9 mouse cellular contexts compared by ENCODE assay signal in the genomic region with DNA sequence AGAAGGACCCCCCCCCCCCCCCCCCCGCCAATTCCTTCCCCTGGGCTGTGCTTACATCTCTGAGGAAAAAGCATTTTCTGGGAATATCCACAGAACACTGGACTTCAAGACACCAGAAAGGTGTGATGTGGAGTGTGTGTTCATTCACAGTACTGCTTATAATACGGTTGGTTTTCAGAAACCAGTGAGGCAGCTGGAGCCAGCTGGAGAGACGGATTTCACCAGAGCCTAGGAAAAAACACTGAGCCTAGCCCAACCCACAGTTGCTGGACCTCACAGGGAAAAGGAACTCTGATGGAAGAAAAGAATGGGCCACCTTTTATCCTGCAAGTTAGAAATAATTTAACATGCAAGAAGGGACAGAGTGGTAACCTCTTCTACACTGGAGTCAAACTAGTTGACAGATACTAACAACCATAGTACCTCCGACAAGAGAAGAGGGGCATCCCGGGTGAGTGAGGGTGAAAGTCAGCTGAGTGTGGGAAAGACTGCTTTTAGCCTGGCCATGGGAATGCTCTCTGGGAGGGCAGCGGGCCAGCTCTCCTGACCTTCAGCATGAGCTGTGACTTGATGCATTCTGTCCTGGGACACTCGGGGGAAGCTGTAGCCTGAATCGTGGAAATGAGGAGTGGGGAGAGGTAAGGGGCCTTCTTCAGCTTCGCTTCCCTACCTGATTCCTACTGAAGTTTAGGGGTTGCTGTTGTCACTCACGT. TPM values are rescaled to one million over a fixed set of nuclear protein-coding genes. Genes with fewer than 3 reads are reported as not detected.
DNase-seq lines count a peak whose midpoint lies in the region; ATAC-seq lines count a peak whose summit lies in the region.
"Had no signal": no experiment of that assay in that cellular context is flagged by ENCODE, and none has a peak within 500 bp of the region (broad histone marks: within the 10 kb centered on the region; RNA-seq: fewer than 3 reads in every experiment).

No protein-coding gene starts in this region.

- peaks cover 6% of the 10 kb centered on the region for H3K9me3 ChIP-seq in heart, embryonic 14.5 days (ENCODE audit: control insufficient read depth, low read length)
- H3K9me3 ChIP-seq: liver, embryonic 12.5 days had no signal

- no peak overlapping the region for H3K9ac ChIP-seq in heart, embryonic 14.5 days (ENCODE audit: low read length)
- H3K9ac ChIP-seq: liver, embryonic 12.5 days had no signal

- 50% methylated on average over 10 of the region's 10 CpGs for WGBS in heart, embryonic 14.5 days

- no peaks in the 10 kb centered on the region for H3K36me3 ChIP-seq in heart, embryonic 14.5 days (ENCODE audit: control insufficient read depth, insufficient read depth, low read length)

- H3K27me3 ChIP-seq in heart, embryonic 14.5 days (ENCODE audit: control insufficient read depth, insufficient read depth, low read length): no peaks in the 10 kb centered on the region
- H3K27me3 ChIP-seq: liver, embryonic 12.5 days had no signal

- peak overlapping the region; percentile 26 to 45; a peak in 2 of 4 replicates for H3K27ac ChIP-seq in heart, embryonic 14.5 days (replicated peaks in 1 of 2; ENCODE audit: control insufficient read depth in 1 of 2, insufficient read depth in 1 of 2, low read depth in 2 of 2, low read length in 2 of 2)
- H3K27ac ChIP-seq: liver, embryonic 12.5 days had no signal

- no peak overlapping the region for H3K4me2 ChIP-seq in heart, embryonic 14.5 days (ENCODE audit: low read length)
- H3K4me2 ChIP-seq: liver, embryonic 12.5 days had no signal

- H3K4me3 ChIP-seq in heart, embryonic 14.5 days (ENCODE audit: control insufficient read depth in 1 of 2, insufficient read depth in 1 of 2, low read depth in 1 of 2, low read length in 2 of 2): no peak overlapping the region
- H3K4me3 ChIP-seq: liver, embryonic 12.5 days had no signal

- ATAC-seq in heart, embryonic 14.5 days (ENCODE audit: insufficient number of reproducible peaks, insufficient read depth, low FRiP score, low read depth): no peak
- no peak for ATAC-seq in granulocyte monocyte progenitor cell, adult 5-6 weeks (replicated peaks; ENCODE audit: poor library complexity, severe bottlenecking)
- ATAC-seq in megakaryocyte, adult 5-6 weeks (ENCODE audit: poor library complexity, severe bottlenecking): no peak
- ATAC-seq: liver, embryonic 12.5 days had no signal

- peaks cover 0 to 17% of the 10 kb centered on the region in 2 experiments; a peak in 2 of 4 replicates for H3K4me1 ChIP-seq in heart, embryonic 14.5 days (ENCODE audit: control insufficient read depth in 2 of 2, insufficient read depth in 2 of 2, low read length in 2 of 2)

- DNase-seq in ovary, postnatal 36 days (ENCODE audit: low spot score): peak; percentile 54
- DNase-seq in ovary, postnatal 10 days (ENCODE audit: low spot score): no peak
- peak; percentile 63 to 79 for DNase-seq in kidney, postnatal 36 days
- no peak for DNase-seq in thymus, postnatal 14 days
- no peak for DNase-seq in left cerebral cortex, adult 11 months (ENCODE audit: low spot score)

RNA-seq across cellular contexts. Expression of gene Aph1c, which starts 37.6 kb away (rescaled TPM):
- 2.1 and 4.5 TPM in 2 replicates for polyA plus RNA-seq in heart, embryonic 14.5 days (2014; fragmentation: Nextera tagmentation; extraction: Ambion mirVana)
- 3.8 and 9.0 TPM in 2 replicates for total RNA-seq in granulocyte monocyte progenitor cell, adult 5-6 weeks (2014; fragmentation: Nextera tagmentation)
- 1.9 and 4.9 TPM in 2 replicates for total RNA-seq in granulocyte monocyte progenitor cell, adult 5-6 weeks (2017)
- total RNA-seq in megakaryocyte, adult 5-6 weeks (2015): 25.0 and 31.4 TPM in 2 replicates
- total RNA-seq in megakaryocyte, adult 5-6 weeks (2017): 8.4 and 9.6 TPM in 2 replicates

RNA-seq across cellular contexts. Expression of gene Rab8b, which starts 47.3 kb away (rescaled TPM):
- 16.7 and 18.9 TPM in 2 replicates for polyA plus RNA-seq in heart, embryonic 14.5 days (2014; fragmentation: Nextera tagmentation; extraction: Ambion mirVana)
- total RNA-seq in granulocyte monocyte progenitor cell, adult 5-6 weeks (2014; fragmentation: Nextera tagmentation): 37.5 and 39.6 TPM in 2 replicates
- total RNA-seq in granulocyte monocyte progenitor cell, adult 5-6 weeks (2017): 75.2 and 76.0 TPM in 2 replicates
- total RNA-seq in megakaryocyte, adult 5-6 weeks (2015): 78.2 and 82.1 TPM in 2 replicates
- 141 and 154 TPM in 2 replicates for total RNA-seq in megakaryocyte, adult 5-6 weeks (2017)

Comparison
In these comparisons a context has a peak if more than half of its experiments do, and no peak if none do; other contexts are left out.
1. DNase-seq: peak in ovary, postnatal 36 days (single experiment) and kidney, postnatal 36 days (2 of 2); none in ovary, postnatal 10 days (single experiment), thymus, postnatal 14 days (single experiment) and left cerebral cortex, adult 11 months (single experiment).